Mouse (Mus musculus): ENCODE data around the gene Vmn2r29. TPM values are rescaled to one million over a fixed set of nuclear protein-coding genes. Genes with fewer than 3 reads are reported as not detected.
"Not testable (repeated sequence)": the region's sequence is repeated elsewhere in the genome, so short reads cannot be mapped to it uniquely, and the experiment has no call there.

Gene Vmn2r29
- total RNA-seq (2021) = under 1 TPM; 0.26 to 0.43 TPM
- long read RNA-seq, experiment 1 = 0 reads
- long read RNA-seq, experiment 2 = 0 reads

DNA sequence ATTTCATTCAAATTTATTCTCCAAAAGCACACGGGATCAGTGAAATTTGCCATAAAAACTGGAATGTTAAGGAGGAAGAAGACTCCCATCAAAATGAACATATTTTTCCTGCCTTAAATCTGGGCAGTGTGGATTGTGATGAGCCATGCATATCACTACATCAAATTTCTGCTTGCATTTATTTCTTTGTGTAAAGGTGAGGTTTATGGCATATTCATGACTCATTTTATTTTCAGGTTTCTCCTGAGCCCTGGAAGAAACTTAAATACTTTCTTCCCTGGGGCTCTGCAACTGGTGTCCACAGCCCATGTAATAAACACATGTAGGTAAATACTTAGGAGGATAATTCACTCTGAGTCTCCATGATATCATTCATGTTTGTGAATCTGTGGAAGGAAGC, at the start of gene Vmn2r29:
Gene Vmn2r29, minus strand, starts transcription at position 101 of the 400 bp plus-strand sequence.
- not testable (repeated sequence) for DNase-seq

DNA sequence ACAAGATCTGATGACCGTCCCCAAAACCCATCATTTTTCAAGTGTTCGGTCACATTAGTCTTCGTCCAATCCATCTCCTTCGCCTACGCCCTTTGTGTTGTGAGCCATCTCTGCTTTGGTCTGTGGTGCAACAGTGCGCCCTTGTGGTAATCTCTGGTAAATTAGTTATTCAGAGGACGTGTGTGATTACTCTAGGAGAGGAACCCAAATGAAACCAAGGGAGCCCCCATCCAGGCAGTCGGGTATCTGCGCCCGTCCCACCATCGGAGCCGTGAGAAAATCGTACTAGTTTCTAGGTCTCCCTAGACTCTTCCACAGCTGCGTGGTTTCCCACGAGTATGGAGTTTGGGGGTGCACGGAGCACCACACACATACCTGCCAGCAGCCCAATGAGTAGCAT, 48.5 kb upstream of the Vmn2r29 start:
- peak; percentile 50 to 60 for DNase-seq

DNA sequence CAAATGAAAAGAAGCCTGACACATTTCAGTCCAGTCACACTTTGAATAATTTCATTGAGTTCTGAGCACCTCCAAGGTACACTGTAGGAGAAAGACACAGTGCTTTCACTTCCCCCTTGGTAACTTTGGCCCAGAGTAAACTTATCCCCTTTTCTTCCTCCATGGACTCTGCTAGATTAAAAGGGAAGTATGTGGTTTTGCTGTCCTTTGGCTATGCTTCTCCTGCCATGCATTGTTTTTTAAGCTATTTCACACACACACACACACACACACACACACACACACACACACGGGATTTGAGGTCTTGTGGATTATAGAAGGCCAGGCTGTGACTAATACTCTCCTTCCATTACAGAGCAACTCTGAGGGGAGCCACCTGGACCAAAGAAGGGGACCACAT, 34.3 kb upstream of the Vmn2r29 start:
- no peak for DNase-seq

DNA sequence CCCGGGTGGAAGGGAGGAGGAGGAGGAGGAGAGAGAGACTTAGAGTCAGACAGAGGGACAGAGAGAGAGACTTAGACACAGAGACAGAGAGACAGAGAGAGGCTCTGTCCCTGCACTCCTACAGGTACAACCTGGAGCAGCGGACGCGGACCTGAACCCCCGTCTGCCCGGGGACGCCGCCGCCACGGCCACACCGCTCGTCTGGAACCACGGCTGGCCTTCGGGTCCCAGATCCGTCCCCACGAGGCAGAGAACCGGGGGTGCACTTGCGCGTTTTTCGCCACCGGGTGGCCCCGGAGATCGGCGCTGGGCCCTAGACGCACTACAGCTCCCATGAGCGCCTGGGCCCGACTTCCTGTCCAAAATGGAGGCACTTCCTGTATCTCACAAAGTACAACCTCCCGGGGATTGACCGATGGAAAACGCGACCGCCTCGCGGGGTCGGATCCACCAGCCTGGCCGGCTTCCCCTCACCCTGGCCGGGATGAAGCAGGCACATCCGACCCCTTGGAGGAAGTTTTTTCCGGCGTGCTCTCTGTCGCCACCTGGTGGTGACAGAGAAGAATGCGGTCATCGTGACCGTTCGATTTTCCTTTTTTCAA, 30.9 kb upstream of the Vmn2r29 start, which contains the start of gene Gm45844:
Gene Gm45844, minus strand, starts transcription at position 324 of the 602 bp plus-strand sequence.
- peak; percentile 88 to 91 for DNase-seq

DNA sequence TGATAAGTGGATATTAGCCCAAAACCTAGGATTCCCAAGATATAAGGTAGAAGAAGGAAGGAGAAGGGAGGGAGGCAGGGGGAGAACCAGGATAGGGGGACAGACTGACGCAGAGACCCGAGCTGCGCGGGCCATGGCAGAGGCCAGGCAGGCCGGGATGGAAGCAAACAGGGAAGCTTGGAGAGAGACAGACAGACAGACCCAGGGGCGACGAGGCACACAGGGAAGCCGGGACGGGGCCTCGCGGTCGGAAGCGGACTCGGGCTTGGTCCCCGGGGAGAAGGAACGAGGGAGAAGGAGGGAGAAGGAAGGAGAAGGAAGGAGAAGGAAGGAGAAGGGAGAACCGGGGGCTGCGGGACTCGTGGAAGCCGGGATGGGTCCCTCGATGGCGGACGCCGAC, 30.4 kb upstream of the Vmn2r29 start:
- peak; percentile 15 to 45 for DNase-seq

DNA sequence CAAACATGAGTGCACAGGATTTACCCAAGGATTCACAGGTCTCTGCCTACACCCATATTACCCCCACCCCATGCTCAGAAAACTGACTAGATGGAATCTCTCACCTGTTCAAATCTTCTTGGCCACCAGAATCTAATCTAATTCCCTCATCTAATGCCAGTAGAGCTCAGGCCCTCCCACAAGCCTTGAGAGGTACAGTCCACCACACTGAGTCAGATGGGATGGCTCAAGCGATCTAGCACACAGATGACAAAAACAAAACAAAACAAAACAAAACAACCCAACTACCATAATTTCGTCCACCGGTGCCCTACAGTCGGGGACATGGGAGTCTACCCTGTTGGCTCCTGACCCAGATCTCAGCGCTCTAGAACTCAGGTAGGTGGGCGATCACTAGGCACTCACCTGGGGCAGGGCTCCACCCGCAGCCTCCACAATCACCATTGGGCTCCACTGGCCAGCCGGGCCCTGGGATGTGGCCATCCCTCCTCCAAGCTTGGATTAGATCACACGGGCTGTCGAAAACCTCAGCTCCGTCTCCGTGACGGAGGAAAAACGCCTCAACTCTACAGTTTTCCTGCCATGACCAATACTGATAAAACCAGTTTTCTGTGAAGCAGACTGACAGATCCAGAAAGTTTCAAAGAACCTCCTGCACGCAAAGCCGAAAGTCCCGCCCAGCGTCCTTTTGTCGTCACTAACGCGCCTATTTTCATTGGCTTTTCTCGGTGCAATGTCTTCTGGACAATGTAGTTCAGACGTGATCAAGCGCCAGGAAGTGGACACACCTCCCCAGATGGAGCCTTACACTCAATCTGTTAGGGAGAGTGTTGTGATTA, 37.6 kb downstream of the Vmn2r29 start, which contains the start of gene Zfp772:
Gene Zfp772, minus strand, starts transcription at position 686 of the 839 bp plus-strand sequence.
- DNase-seq = peak; percentile 25 to 53

DNA sequence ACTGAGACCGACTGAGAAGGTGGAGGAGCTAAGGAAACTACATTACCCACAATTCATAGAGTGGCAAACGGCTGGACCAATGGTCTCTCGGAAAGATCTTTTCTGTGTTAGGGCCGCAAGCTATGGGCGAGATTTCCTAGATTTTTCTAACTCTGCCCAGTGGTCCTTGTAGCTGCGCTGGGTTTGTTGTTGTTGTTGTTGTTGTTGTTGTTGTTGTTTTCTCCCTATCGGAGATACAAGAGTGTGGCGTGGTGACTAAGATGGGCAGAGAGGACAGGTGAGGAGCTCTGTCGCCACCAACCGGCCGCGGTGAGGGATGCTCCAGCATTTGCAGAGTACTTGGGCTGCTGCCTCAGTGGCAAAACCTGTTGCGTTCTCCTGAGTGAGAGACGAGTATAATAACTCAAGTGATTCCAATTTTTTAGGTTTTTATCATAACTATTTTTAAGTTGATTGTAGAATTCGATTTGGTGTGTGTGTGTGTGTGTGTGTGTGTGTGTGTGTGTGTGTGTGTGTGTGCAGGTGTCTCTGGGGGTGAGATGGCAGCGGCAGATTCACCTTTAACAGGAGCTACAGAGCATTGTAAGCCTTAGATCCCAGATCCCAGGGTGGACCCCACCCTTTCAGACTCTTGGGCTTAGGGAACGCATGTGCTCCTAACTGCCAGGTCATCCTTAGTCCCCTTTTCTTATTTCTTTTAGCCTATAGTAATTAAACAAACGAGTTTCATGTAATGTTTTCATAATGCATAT, 58.8 kb downstream of the Vmn2r29 start:
- DNase-seq = peak; percentile 74 to 84

DNA sequence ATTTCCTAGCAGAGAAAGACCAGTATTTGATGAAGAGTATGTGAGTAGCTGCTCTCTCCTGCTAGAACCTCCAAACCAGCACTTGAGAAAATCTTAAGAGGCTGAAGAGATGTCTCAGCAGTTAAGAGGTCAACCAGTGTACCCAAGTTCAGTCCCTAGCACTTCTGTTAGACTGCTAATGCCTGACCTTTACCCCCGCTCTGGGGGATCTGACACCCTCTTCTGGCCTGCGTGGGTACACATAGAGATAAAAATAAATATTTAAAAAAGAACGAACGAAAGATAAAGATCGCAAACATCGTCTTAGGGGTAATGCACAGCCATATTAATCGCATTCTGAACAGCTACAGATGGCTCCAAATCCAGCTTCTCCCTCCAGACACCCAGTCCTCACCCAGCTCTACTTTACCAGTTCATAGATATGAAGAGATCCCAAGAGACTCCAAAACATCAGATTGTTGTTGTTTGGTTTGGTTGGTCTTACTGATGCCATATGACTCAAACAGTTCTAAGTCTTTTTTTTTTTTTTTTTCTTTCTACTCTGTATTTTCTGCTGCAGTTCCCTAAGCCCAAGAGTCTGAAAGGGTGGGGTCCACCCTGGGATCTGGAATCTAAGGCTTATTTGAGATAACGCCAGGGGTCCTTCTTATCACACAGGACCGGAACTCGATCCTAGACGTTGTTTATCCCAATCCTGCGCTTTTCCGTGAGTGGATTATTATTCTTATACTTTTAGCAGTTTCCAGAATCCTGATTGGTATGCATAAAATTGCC, 59.5 kb downstream of the Vmn2r29 start:
- no peak for DNase-seq

DNA sequence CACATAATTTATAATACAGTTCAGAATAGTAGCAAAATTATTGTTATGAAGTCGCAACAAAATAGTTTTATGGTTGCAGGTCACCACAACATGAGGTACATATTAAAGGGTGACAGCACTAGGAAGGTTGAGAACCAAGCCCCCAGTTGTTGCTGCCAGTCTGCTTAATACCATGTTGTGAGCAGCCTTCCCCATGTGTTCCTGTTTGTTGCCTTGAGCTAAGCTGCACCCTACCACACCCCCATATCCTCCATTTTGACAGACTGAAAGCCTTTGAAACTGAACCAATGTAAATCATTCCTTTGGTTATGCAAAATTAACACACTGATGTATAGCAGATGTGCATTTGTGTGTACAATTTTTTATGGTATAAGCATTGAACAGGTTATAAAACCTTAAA, 61.2 kb downstream of the Vmn2r29 start:
- no peak for DNase-seq

Other genes with a start within 250 kb of the Vmn2r29 start
- 10 to 100 TPM; 12.8 to 14.0 TPM for gene Zfp954, start 125.8 kb downstream of the Vmn2r29 start, total RNA-seq (2021)
- gene Zfp773, start 110.6 kb downstream of the Vmn2r29 start, total RNA-seq (2021) = under 1 TPM; 0.36 to 0.63 TPM
- 1 to 10 TPM; 1.7 to 1.8 TPM for gene Zfp418, start 76.0 kb downstream of the Vmn2r29 start, total RNA-seq (2021)
- gene Zfp772, start 37.3 kb downstream of the Vmn2r29 start, total RNA-seq (2021) = 1 to 10 TPM; 3.9 to 4.5 TPM
- 1 to 10 TPM; 2.6 to 4.0 TPM for gene Gm45844, start 31.0 kb upstream of the Vmn2r29 start, total RNA-seq (2021)
- 10 to 100 TPM; 61.0 to 73.3 TPM for gene Clcn4, start 53.5 kb upstream of the Vmn2r29 start, total RNA-seq (2021)
- under 1 TPM; 0.20 to 0.36 TPM for gene Vmn2r30, start 90.3 kb upstream of the Vmn2r29 start, total RNA-seq (2021)
- gene Gm45783, start 127.2 kb upstream of the Vmn2r29 start, total RNA-seq (2021) = 1 to 10 TPM in 1 of 2 experiments, not detected in 1; 1.8 TPM
- not detected for gene Vmn2r31, start 152.4 kb upstream of the Vmn2r29 start, total RNA-seq (2021)
- gene Vmn2r32, start 232.7 kb upstream of the Vmn2r29 start, total RNA-seq (2021) = not detected